Mouse (Mus musculus) gastrocnemius, adult 8-10 months (tissue): ENCODE measurements at regions not wholly inside any gene's neighbourhood (a gene's known extent, or its start where the extent isn't known, plus 50 kb on each side); places are given as distances from the start of the nearest gene placed in this dataset.
A peak's percentile ranks its signal among the peaks of the same experiment; 100 is the strongest.

Experiments
- DNase-seq, 2 experiments: peaks; one replicate each; pipeline ENCODE4 v3.0.0; 2022; ENCODE audit warnings: low spot score in 2 of 2

- DNase-seq = no peak
These were observed 165.4 kb upstream of the Kif2a start for GRCm38 (mm10) chr13:107187258-107187878.

- DNase-seq = no peak
These were observed 160.6 kb upstream of the Kif2a start for GRCm38 (mm10) chr13:107182544-107182943.

DNA sequence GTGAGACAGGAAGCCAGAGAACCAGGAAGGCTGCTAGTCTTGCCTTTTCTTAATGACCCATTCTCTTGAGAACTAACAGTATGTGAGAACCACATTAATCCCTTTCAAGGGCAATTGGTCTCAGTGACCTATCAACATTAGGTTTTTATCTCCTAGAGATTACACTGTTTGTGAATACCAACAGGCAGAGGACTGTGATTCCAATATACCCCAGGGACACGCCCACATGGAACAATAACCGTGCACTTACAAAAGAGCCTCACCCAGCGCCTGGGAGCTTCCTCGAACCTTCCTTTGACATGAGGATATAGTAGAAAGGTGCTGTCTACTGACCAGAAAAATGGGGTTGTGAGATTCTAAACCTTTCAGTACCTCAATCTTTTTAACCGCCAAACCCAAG lies 157.6 kb upstream of the Kif2a start:
- no peak for DNase-seq

GRCm38 (mm10) chr13:107177595-107177994 lies 155.7 kb upstream of the Kif2a start:
- no peak for DNase-seq

GRCm38 (mm10) chr13:107175891-107176290 lies 154.0 kb upstream of the Kif2a start:
- no peak for DNase-seq

- peak in 1 of 2 experiments; percentile 6 for DNase-seq
These were observed 146.7 kb upstream of the Kif2a start for GRCm38 (mm10) chr13:107168599-107169149.

- no peak for DNase-seq
These were observed 146.1 kb upstream of the Kif2a start for GRCm38 (mm10) chr13:107167856-107168598.

GRCm38 (mm10) chr13:107151548-107151947 lies 129.6 kb upstream of the Kif2a start:
- DNase-seq = no peak

DNA sequence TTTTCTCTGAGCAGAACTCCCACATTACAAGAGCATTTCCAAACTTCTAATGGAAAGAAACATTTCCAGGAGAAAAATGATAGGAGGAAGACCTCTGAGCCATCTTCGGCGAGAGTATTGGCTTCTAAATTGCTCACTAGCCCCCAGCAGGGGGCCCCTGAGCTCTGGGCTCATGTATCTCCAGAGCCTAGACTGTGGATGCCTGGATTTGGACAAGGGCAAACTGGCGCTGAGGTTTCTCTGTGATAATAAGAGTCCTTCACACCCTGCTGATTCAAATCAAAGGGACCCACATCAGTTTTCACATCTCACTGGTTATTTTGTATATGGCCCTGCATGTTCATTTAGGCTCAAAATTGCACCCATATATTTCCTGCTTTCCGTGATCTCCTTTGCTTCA lies 119.3 kb upstream of the Kif2a start:
- DNase-seq = no peak

DNA sequence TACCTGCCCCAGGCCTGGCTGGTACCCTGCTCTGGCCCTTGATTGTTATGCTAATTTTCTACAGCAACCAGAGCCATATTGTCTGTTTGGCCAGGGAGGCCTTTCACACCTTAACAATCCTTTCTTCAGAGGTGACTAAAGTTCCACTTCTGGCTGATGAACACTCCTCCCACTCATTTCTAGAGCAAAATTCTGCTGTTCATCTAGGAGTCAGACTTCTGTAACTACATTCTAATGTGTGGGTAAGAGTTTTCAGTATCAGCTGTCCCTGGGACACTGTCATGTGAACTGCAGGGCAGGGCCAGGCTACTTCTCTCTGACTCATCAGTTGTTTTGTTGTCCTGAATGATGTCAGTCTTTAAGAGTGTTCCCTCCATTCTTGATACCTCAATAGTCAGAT lies 112.2 kb upstream of the Kif2a start:
- no peak for DNase-seq

GRCm38 (mm10) chr13:107126636-107127035 lies 104.7 kb upstream of the Kif2a start:
- no peak for DNase-seq

- DNase-seq = no peak
These were observed 102.3 kb upstream of the Kif2a start for GRCm38 (mm10) chr13:107124130-107124668.

DNA sequence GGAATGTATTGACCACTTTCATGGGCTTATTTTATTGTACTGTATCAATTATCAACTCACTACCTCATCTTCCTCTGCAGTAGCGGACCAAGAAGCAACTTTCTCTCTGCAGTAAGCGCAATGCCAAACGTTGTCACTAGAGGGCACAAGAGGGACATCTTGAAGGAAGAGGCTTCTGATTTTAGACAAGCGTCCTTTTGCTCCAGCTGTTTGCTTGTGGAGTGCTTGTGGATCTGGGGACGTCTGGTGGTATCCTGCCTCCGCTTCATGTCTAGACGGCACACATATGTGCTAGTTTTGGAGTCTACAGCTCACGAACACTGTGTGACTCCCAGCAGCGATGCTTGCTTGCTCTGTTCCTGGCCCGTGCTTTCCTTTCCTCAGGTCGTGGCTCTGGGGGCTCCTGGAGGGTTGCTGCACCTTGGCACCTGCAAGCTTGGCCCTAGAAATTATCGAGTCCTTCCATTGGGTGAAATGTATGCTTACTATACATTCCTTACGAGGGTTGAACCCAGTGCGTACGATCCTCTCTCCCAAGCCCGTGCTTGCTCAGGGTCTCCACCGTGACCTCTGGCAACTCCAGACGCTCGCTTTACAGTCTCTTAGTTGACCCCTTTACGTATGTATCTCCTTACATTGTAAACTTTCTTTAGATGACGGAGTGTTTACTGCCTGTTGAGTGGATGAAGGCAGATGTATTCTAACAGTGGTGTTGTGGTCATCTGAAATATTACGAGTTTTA lies 92.2 kb upstream of the Kif2a start:
- peak; percentile 46 to 65 for DNase-seq

GRCm38 (mm10) chr13:107108045-107108444 lies 86.1 kb upstream of the Kif2a start:
- no peak for DNase-seq

GRCm38 (mm10) chr13:107107572-107107971 lies 85.6 kb upstream of the Kif2a start:
- DNase-seq = no peak

- DNase-seq = peak; percentile 8 to 21
These were observed 83.6 kb upstream of the Kif2a start for GRCm38 (mm10) chr13:107105510-107105909.

GRCm38 (mm10) chr13:107101598-107101997 lies 79.7 kb upstream of the Kif2a start:
- DNase-seq = peak; percentile 48 to 66

DNA sequence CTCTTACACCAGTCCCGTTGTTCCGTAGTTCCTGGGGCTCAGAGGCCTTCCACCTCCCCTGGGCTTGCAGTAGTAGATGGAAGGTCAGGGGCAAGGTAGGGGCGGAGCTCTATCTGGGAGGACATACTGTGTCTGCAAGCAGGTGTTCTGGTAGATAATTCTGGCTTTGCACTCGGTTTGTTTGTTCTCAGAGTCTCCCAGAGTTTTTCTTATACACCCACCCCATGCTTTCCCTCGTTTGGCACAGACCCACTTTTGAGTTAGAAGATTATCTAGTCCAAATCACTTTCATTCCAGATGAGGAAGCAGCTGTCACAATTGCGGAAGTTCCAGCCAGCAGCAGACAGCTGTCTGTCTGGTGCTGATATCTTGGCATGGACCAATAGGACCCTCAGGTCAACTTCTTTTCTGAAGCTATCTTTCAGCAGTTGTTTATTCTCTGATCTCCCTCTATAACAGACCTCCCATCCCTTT lies 79.0 kb upstream of the Kif2a start:
- DNase-seq = no peak

GRCm38 (mm10) chr13:107100116-107100515 lies 78.2 kb upstream of the Kif2a start:
- no peak for DNase-seq

DNA sequence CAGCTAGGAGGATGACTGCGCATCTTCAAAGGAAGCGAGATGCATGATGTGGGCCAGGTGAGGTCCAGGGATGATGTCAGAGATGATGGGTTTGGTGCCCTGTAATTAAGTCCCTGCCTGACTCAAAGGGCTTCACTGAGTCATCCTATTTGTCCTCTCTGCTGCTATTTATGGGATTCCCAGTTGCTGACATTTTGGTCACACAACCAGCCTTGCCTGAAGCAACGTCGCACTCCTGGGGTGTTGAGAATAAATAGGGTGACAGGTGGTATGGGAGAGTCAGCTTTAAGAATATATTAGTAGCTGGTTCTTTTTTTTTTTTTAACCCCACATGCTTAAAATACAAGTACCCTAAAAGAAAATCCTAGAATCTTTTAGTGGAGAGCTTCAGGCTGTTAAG lies 75.1 kb upstream of the Kif2a start:
- DNase-seq = no peak

GRCm38 (mm10) chr13:107094976-107095716 lies 73.2 kb upstream of the Kif2a start:
- DNase-seq = no peak
